Mouse (Mus musculus): ENCODE measurements around the gene Tspan4.

DNA sequence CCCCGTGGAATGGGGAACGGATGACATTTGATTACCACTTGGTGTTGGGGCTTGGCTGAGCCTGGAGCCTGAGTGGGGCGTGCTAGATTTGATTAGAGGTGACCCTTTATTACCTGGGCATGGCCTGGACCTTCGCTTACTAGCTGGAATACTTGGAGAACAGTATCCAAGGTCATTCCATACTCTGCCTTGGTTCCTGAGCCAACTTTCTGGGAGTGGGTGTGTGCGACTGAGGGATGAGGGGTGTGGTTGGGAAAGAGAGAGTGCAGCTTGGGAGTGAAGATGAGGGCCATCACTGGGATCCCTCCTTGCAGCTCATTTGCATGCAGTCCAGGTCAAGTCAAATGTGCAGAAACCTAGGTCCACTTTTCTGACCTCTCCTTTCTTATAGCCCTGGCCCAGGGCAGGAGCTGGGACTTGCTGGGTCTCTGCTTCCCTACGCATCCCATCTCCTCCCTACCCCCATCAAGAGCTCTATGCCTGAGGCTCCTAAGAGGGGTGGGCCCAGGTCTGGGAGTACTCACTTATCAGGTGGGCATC, 8.1 kb downstream of the Tspan4 start:
- no peak for TF ChIP-seq CTCF (IDR thresholded peaks at IDR 0.05; ENCODE audit: low read depth)
- TF ChIP-seq EP300 (IDR thresholded peaks at IDR 0.05; ENCODE audit: low read depth): no peak
